Mouse (Mus musculus) layer of hippocampus, postnatal 25 days (tissue): ENCODE measurements around the gene Faf1. TPM values are rescaled to one million over a fixed set of nuclear protein-coding genes. Genes with fewer than 3 reads are reported as not detected.

Experiments
- DNase-seq, 2 experiments: peaks; one replicate each; pipeline ENCODE4 v3.0.0; 2022; ENCODE audit warnings: mixed read lengths in 2 of 2, low spot score in 1 of 2; ENCODE audit errors: extremely low spot score in 1 of 2
- total RNA-seq, 2 experiments: library from RNA; stranded (reverse); gene quantifications; 2 replicates each; pipeline ENCODE4 v1.2.3; 2021

The Faf1 gene
- total RNA-seq, 2 experiments from 2014 or later, result 24.0 to 26.8 TPM

DNA sequence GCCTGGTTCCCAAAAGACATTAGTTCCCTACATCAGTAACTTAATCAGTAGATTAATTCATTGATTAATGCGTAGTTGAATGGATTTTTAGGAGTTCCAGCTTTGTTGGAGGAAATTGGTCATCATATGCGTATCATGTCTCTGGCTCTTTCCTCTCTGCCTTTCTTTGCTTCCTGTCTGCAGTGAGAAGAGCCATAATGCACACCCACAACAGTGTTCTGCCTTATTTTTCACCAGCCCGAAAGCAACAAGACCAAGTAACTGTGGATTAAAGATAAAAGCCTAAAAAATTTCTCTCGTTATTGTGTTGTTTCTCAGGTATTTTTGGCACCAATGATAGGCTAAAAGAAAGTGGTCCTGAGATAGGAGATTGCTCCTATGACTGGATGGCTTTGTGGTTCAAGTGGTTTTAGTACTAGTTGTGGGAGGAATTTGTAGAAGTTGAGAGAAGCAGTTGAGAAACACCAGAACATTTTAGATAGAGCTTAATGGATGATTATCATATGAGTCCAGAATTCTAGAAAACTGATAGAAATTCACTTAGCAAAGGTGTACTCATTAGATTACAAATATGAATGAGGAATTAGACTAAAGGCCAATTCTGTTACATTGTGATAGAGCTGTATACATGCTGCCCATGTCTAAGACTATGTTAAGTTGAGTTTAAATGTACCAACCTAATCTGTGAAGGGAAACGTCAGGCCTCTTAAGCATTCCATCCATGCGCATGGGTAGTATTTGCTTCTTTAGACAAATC, 221.6 kb downstream of the Faf1 start:
- no peak for DNase-seq

DNA sequence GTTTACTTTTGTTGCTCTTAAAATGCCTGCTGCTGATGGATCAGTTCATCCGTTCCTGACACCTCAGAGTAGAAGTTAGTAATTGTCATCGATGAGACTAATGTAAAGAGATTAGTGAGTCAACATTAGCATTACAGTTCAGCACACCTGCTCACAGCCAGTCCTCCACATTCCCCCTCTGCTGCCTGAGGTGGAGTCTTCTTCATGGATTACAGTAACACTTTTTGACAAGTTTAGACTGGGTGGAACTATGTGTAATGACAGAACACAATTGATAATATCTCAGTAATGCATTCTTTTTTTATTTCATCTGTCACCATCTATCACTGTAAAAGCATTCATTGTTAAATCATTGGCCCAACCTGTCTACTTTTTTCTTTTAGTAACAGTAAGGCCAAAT, 224.7 kb downstream of the Faf1 start:
- DNase-seq, result no peak

DNA sequence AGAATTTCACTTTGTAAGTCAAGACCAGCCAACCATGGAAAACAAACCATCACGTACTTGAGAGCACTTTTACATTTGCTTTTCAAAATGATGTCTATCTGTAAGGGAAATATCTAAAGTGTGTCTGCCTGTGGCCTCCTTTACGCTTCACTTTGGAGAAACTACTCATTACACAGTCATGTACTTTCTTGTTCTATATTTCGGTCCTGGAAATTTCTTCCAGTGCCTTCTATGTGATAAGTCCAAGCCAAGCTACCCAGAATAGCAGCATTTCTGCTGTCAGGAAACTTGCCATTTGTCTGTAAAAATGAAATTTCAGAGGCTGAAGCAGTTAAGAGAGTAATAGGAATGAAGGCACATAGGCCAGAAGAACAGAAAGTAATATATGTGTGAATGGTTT, 228.1 kb downstream of the Faf1 start:
- no peak for DNase-seq

DNA sequence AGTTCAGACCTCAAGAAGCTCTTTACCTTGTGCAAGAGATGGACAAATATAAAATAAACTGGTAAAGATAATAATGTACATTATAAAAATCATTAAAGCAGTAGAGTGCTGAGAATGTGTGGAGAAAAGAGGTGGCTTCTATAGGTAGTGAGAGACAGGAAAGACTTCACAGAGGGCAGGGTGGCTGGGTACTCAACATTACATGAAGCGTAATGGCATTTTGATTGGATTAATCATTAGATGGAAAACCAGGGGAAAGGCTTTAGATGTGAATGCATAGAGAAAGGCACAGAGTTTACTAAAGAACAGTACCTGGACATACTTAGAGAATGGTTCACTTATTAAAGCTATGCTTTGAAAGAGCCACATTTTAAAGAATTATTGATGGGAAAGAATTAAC, 252.7 kb downstream of the Faf1 start:
- DNase-seq, result no peak

DNA sequence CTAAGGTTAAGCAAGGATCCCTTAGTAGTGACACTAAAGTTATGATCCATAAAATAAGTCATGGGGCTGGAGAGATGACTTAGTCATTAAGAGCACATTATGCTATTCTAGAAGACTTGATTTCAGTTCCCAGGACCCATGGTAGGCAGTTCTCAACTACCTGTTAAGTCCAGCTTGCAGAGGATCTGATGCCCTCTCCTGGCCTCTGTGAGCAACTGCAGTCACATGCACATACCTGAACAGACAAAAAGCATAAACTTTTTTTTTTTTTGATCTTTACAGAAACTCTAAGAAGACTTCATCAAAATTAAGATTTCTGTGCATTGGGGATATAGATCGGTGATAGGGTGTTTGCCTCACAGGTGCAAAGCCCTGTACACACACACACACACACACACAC, 254.1 kb downstream of the Faf1 start:
- DNase-seq, result no peak

DNA sequence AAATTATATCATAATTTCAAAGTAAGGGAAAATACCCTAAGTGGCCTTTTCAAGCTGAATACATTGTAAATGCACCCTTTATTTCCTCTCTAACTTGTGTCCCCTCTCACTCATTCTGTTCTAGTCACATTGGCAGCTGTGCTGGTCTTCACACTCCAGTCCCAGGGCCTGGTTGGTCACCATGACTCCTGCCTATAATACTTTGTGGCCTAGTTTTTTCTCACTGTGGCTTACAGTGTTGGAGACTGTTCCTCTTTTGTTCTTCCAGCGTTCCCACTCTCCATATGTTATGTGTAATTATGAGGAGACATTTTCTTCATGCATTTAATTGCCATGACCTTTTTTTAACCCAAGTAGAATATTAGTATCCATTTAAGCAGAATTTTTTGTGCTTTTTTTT, 254.5 kb downstream of the Faf1 start:
- DNase-seq, result no peak

DNA sequence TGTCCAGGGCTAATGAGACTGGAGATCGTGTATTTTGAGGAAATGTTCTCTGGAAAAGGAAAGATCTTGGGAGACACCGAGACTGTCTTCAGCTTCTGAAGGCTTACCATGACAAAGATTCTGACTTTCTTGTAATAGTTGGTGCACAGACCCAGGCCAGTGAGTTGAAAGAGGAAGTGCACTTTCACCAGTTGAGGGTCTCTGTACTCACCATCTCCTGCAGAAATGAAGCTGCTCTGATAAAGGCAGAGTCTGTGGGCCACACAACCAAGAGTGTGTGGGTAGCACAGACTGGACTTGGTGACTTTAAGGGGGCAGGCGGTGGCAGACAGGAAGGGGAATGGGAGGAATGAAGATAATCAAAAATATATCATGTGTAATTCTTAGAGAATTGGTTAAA, 260.2 kb downstream of the Faf1 start:
- no peak for DNase-seq

DNA sequence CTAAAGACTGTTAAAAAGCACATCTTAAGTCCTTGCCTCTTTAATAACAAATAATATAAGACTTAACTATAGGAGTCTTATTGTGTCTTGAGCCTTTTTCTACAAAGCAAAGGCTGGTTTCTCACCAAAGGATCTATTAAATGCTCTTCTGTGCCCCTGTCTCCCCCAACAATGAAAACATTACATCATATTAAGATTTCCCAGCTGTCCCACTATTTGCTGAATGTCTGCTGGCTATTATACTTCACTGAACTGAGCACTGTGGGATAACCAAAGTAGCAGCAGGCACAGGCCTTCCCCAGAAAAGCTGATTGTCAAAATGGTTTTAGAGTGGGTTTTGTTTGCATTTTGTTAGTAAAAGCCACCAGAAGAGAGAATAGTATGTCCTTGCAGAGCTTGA, 262.9 kb downstream of the Faf1 start:
- no peak for DNase-seq

DNA sequence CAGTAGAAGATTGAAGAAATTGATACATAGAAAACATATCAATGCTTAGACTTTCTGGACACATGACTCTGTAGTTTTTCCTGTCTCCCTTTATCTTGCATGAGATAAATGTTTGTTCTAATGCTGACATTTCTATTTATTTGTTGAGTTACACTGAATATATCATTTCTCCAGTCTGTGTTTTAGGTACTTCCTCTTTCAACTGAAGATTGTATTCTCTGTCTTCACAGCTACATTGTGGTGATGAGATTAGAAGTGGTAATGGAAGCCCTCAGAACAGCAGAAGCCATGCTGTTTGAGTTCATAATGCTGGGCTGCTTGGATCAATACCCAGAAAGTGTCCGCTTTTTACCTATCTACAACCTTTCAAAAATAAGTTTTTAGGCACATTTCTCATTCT, 269.2 kb downstream of the Faf1 start:
- no peak for DNase-seq

DNA sequence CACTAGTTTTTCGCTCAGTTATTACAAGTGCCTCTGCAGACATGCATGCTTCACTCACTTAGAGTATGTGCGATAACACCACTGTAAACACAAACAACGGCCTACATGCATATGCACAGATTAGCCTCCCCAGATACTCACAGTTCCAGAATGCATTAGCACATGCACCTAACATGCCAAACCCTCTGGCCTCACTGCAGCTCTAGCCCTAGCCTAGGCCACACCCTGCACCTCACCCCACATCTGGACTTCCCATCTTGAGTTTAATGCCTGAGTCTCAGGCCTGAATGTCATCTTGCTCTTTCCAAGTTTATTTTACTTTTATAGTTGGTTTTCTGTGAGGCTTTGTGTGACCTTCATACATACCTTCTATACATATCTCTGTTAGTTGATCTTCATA, 272.9 kb downstream of the Faf1 start:
- DNase-seq, result no peak

DNA sequence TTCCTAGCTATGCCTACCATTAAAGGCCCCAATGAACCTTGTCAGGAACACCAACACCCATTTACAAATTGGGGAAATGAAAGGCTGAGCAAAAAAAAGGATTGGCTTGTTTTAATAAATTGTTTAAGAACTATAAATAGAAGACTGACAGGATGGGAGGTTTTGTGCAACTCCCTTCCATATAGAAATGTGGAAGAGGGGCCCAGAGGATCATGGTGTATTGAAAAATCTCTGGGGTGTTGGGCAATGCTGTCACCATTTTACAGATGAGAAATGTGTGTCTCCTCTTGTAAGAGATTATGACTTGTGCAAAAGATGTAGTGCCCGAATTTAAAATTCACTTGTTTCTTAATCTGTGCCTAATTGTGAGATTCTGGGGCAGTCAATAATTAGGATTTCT, 277.1 kb downstream of the Faf1 start:
- no peak for DNase-seq

DNA sequence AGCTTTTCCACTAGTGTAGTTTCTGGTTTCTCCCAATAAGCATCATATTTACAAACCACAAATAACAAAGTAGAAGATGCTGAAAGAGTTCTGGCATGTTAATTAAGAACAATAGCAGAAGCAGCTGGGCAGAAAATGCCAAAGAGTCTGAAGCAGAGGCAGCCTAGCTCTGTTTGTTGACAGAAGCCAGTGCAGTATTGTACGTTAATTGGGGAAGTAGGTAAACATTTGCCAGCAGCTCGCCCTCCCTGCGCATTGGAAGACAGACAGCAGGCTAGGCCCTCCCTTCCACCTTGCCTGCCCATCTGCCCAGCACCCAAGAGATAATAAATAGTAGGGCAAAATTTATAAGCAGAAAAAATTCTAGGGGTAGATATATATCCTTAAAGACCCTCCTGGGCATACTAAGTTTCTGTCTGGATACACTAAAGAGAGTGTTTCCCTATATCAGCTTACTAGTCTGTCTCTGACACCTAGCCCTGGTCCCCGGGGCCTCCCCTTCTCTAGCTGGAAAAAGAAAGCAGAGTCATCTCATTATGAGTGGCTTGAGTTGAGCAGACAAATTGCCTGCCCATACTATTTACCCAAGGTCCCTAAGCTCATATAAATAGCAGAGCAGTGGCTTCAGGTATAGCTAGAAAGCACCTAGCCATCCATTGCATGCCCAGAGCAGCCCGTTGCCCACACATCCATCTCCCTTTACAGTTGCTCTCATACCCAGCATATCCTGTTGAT, 284.0 kb downstream of the Faf1 start:
- no peak for DNase-seq

DNA sequence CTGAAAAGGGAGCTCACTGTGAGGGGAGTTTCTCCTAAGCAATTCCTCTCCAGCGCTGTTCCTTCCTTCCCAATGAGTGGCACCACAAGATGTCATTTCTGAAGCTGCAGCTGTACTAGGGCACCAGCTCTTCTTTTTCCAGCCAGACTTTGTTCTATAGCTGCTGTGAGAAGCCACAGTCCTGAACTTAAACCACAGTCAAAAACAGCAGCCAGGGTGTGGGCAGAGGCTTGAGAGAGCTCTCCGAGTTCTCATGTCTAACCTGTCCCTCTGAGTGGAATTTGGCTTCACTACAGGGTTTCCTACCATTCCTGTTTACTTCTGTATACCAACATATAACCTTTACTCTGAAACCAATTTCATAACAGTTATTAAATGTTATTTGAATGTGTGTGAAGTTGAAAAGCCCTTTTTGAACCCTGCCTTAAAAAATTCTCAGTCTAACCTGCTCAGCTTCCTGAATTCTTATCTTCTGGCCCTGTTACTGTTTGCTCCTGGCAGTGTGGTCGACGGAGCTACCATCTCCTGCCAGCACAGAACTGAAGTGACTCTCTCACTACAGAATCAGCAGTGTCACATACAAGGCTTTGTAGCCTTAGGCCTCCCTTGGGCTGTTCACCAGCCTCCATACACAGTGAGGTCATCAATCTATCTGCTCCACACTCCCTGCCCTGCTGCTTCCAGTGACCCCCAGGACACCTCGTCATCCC, 287.3 kb downstream of the Faf1 start:
- DNase-seq, result no peak

DNA sequence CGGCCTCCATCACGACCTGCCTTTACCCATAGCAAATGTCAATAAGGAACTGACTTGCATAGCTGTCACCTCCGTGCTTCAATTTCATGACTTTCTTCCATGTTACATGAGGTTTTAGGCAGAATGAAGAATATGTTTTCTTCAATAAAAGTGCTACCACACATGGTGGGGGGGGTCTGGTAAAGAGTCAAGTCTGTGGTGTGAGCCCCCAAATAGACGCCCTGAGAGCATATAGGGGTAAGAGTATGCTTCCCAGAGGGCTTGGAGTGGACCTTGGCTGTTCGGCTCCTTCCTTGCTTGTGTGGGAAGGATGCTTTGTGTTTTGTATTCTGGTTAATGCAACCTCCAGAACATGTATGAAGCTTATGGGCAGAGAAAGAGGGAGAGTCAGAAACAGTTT, 293.2 kb downstream of the Faf1 start:
- no peak for DNase-seq

DNA sequence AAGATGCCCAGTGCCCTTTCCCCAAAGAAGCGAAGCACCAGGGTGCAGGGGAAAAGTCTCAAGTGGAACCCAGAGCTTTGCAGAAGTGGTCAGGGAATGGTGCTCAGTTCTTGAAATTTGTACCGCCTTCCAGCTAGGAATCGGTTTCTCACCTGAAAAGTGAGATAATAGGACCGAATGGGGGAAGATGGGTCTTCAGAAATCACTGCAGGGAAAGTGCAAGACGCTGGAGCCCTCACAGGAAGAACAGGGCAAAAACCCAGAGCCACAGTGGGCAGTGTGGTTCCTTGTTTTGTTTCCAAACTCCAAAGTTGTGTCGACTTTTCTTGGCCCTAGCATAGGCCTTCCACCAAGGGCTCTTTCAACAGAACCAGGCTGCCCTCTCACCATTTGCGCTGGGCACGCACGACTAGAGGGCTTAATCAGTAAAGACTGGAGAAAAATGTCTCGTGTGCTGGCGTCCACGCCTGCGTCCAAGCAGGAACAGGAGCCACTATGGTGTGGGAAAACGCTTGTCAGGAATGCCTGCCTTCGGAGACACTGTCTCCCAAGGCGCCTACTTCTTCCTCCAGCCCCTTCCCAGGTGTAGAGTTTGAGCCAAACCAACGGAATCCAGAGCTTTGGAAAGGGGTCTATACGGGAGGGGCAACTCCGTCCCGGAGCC, 297.7 kb downstream of the Faf1 start:
- no peak for DNase-seq

DNA sequence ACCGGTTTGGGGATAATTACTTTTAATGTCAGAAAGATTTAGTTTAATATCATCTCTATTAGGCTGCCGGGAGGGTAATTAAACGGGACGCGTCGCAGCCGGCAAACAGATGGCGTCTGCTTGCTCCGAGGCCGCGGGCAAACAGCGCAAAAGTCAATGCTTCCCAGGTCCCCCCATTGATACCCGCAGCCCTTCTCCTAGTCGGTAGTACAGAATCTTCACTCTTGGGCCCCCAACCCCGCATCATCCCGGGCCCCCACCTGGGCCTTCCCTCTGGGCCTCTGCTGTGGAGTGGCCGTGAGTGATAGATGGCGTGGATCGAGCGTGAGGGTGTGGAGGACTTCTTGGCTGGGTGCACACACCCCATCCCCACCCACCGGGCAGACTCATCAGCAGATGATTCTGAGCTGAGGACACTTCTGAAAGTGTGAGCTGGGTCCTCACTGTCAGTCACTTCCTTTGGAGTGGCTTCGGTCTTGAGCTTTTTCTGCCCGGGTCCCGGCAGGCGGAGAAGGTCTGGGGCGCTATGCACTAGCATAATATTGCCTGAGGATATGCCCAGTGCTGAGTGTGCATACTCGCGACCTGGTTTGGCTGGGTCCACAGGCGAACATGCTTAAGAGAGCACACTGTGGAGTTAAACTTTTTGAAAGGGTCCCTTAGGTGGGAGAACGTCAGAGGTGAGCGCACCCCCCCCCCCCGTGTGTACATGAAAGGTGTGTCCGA, 298.4 kb downstream of the Faf1 start:
- no peak for DNase-seq

DNA sequence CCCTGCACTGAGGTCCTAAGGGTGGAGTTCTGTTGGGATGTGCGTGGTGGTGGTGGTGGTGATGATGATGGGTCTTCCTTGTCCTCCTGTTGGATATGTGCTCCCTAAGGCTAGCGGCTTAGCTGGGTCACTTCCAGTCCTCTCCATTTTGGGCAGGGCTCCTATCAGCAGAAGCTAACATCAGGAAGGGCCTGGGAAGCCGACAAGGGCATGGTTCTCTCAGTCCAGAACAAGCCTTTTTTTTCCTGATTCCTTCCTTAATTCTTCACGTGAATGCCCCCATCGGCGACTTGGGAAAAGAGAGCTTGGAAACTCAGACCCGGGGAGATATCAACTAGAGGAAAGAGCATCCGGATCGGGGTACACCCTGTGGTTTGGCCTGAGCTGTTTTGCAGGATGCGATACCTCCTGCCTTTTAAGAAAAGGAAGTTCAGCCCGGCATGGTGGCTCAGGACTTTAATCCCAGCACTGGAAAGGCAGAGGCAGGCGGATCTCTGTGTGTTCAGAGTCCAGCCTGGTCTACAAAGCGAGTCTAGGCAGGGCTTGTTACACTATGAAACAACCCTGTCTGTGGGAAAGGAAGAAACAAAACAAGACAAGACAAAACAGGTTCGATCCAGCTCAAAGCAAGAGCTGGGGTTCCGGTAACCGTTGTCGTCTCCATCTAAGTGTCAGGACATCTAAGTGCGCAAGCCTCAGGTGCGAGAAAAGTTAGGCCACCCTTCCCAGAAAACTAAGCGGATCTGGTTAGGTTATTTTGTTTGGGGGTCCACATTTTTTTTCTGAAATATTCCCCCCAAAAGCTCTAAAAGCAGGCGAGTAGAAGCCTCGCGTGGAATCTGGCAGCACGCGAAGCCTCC, 299.2 kb downstream of the Faf1 start:
- DNase-seq, result no peak

DNA sequence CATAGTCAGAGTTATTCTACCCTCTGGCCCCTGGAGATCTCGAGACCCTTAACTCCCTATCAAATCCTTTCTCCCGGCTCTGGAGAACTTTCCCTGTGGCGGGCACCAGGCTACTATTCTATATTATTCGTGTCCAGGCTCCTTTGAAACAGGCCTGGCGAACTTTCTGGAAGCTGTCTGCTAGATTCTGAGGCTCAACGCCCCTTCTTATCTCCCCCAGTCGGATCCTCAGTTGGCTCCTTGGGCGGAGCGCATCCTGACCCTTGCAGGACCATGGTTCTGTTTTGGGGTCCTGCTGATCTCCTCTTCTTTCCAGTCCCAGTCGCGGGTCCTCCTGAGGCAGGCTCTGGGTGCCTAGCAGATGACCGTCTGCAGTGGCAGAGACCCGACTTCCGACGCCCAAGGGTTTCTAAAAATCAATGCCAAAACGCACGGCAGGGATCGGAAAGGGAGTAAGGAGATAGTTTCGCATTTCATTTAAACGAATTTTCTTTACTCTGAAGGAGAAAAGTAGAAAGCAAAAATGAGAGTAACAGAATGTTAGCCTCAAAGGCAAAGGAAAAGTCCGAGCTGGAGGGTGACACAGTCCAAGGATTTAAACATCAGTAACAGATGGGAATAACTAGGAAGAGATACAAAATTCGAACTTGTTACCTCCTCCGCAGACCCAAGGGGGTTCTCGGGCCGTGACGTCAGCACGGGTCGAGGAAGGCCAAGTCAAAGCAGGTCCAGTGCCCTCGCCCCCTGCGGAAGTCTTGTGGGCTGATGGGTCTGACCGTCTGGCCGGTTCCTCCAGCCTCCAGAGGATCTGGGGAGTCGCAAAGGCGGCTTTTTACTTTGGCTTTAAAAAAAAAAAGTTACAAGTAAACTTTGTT, 300.1 kb downstream of the Faf1 start:
- no peak for DNase-seq
